Mouse (Mus musculus) right cerebral cortex, postnatal 10 days (tissue): ENCODE data around the gene Ctc1.

Experiments used
- DNase-seq, 2 experiments: peaks; one replicate each; pipeline ENCODE4 v3.0.0; 2021; ENCODE audit warnings: low spot score in 2 of 2

Gene Ctc1

DNA sequence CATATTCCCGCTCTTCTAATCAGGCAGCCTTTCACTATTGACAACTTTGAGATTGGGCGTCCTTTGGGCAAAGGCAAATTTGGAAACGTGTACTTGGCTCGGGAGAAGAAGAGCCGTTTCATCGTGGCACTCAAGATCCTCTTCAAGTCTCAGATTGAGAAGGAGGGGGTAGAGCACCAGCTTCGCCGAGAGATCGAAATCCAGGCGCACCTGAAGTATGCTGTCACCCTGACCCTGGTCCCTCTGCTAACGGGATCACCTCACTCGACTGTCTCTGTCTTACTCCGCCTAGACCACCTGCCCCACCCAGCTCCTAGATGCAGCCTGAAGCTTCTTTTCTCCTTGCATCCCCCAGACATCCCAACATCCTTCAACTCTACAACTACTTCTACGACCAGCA is 32.4 kb downstream of the Ctc1 start:
- peak in 1 of 2 experiments; percentile 14 for DNase-seq

DNA sequence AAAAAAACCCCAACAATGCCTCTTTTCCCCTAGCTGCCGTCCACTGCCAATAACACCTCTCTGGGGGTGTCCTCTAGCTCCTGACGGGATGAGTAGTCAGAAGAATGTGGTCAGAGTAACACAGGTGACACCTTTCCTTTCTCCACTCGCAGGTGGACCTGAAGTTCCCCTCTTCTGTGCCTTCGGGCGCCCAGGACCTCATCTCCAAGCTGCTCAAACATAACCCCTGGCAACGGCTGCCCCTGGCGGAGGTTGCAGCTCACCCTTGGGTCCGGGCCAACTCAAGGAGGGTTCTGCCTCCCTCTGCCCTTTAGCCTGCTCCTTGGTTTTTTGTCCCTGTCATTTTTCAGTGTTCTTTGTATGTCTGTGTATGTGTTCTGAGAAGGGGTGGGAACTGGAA is 35.0 kb downstream of the Ctc1 start:
- DNase-seq = peak in 1 of 2 experiments; percentile 23

DNA sequence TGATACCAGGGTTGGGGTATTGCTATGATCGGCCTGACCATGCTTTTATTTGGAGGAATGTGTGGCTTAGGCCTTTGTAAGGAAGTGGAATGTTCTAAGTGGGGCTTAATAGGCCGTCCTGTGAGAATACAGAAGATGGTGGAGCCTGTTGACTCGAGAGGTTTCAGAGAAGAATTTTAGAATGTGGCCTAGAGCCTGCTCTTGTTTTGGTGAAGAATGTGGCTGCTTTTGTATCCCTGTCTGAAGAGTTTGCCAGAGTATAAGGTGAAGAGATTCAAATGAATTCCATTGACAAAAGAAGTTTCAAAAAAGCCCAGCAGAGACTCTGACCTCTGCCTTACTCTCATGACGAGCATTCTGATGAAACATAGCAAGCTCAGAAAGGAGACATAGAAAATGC is 36.1 kb downstream of the Ctc1 start:
- no peak for DNase-seq

DNA sequence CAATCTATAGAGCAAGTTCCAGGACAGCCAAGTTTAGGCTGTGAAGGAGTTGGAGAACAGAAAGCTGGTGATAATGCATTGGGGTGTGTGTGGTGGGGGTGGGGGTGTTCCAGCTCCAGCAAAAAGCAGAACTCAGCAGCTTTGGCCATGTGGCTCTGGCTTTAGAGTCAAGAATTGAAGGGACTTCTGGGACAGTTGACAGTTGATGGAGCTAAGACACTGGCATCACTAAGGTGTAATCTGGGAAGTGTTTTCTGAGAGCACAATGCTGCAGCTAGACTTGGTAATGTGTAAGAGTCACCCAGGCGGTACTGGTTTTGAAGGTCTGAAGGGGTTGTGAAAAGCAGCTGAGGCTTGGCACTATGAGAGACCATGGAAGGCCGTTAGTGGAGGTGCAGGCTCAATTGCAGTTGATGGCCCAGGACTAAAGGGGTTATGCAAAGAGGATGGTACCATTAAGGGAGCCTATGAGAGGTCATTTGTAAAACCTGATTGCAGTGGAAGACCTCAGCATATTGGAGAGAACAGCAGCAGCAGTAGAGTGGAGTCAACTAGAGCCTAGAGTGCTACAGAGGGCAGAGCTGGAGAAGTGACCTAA is 37.2 kb downstream of the Ctc1 start:
- peak in 1 of 2 experiments; percentile 11 for DNase-seq

DNA sequence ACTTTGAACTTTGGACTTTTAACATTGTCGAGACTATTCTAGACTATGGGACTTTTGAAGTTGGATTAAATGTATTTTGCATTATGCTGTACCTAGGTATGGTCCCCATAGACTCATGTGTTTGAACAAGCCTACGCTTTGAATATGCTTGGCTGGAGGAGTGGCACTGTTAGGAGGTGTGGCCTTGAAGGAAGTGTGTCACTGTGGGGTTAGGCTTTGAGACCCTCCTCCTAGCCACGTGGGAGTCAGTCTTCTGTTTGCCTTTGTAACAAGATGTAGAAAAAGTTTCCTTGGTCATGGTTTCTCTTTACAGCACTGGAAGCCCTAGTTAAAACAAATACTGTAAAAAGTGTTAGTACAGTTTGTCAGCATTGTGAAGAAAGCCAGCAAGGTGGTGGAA is 38.1 kb downstream of the Ctc1 start:
- no peak for DNase-seq

DNA sequence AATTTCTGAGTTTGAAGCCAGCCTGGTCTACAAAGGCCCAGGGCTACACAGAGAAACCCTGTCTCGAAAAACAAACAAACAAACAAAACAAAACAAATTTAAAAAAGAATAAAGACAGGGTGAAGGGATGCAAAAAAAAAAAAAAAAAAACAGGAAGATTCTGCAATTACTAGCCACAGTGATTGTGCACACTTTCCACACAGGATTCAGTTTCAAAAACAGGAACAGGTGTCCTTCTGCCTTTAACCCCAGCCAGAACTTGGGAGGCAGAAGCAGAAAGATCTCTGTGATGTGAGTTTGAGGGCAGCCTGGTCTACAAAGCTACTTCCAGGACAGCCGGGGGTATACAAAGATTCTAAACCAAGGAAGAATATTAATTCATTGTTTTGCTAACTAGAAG is 42.6 kb downstream of the Ctc1 start:
- no peak for DNase-seq

DNA sequence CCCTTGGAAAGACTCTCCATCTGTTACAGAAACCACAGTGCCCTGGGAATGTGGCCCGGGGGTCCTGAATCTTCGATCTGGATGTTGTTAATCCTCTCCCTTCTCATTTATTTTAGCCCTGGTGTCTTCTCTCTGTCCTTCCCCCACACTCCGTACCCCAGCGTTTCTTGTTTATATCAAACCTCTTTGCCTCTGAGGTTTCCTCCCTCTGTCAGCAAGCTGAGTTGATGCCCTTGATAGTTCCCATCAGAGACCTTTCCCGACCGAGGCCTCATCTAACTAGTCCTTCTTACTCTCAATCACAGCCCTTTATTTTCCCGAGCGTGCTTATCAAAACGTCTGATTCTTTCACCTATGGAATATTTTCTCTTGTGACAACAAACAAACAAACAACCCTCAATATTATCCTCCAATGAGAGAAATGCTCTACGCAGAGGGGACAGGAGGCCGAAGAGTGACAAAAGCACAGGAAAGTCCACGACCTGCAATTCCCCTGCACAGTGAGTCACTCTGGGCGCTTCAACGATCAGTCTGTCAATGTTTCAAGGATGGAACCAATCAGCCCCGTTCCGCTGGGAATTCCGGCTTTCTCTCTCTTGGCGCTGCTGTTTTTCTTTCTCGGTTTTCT is 43.1 kb downstream of the Ctc1 start:
- no peak for DNase-seq

DNA sequence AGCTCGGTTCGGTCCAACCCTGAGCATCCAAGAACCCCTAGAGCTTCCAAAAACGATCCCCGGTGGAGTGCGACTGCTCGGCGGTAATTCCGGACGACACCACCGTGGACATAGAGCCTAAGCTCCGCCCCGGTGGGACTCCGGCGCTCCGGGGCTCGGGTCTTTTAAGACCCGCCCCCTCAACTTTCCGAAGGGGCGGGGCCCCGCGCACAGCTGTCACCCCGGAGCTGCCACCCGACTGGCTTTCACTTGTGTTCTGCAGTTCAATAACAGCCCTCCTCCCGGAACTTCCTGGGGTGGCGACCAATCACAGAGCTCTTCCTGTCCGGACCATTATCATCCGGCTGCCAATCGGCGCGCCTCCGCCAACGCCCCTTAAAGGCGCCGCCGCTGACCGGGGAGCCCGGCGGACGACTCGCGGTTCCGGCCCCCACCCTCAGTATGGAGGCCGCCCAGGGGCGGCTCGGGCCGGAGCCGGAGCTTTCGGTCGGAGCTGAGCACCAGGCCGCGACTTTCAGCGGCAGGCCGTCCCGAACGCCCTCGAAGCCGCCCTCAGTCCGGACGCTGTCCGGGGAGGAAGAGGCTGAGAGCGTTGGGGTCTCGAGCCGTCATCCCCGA is 43.8 kb downstream of the Ctc1 start, which contains the start of gene Borcs6:
Gene Borcs6 (plus strand): TSS at position 361 of the 618 bp plus-strand sequence.
- DNase-seq = peak; percentile 98 to 99

DNA sequence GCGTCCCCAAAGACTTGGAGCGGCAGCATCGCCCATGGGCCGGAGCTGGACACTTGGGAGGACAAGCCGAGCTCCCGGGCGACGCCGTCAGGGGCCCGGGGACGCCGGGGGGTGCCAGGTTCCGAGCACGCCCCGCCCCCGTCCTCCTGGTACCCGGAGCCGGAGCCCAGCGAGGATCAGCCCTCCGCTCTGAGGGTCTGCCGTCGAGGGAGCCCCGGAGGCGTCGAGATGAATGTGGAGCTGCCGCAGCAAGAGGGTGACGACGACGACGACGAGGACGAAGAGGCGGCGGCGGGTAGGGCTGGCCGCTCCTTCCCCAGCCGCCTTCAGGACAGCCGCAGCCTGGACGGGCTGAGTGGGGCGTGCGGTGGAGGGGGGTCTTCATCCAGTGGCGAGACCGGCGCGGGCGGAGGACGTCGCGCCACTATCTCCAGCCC is 44.3 kb downstream of the Ctc1 start:
- peak in 1 of 2 experiments; percentile 68 for DNase-seq

DNA sequence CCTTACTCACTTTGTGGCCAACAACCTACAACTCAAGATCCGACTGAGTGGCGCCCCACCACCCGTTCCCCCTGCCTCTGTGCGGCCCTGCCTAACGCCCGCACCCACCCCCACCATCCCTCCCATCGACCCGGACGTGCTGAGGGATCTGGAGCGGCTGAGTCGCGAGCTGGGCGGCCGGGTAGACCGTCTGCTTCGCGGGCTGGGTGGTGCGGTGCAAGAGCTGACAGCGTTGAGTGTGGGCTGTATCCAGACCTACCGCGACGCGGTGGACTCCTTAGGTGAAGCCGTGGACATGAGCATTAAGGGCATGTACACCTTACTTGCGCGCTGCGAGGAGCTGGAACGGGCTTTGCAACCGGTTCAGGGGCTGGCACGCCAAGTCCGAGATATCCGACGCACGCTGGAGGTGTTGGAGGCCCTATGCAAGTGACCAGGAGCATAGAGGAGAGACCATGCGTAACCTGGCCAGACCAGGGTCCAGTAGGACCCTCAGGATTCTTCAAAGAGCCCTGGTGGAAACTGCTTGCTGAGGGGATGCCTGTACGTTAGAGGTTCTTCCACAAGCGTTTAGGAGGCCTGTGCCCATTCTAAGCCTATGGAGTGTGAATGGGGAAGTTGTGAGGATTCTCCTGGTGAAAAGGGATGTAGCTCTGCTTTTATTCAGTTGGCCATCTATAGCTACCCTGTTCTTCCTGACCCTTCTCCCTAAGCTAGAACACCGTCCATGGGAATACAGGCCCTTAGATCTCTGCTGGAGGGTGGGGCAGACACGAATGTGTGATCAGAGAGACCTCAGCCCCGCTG is 44.9 kb downstream of the Ctc1 start:
- peak in 1 of 2 experiments; percentile 59 for DNase-seq

DNA sequence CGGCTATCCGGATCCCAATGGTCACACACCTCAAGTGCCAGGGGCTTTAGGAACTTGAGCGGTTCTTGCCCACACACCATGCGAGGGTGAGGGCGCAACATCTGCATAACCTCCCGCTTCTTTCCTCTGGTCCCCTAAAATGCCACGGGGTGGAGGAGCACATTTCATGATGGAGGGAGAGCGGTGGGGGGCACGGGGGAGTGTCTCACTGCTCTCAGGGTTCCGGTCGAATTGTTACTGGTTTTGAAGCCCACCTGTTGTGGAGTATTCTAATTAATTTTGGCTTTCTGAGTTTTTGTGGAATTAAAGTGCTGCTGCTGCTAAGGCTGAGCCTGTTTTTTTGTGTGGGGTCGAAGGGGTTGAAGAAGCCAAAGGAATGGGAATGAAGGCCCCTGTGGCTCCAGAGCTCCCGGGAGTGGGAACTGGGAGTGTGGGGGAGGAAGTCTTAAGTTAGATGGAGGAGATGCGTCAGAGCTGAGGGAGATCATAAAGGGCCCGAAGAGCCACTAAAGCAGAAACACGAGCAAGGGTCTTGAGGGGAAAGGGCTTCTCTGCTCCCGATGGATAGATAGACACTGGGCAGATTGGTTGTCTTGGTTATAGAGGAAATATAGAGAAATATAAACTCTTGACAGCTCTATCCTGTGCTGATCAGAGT is 45.7 kb downstream of the Ctc1 start:
- peak in 1 of 2 experiments; percentile 48 for DNase-seq

DNA sequence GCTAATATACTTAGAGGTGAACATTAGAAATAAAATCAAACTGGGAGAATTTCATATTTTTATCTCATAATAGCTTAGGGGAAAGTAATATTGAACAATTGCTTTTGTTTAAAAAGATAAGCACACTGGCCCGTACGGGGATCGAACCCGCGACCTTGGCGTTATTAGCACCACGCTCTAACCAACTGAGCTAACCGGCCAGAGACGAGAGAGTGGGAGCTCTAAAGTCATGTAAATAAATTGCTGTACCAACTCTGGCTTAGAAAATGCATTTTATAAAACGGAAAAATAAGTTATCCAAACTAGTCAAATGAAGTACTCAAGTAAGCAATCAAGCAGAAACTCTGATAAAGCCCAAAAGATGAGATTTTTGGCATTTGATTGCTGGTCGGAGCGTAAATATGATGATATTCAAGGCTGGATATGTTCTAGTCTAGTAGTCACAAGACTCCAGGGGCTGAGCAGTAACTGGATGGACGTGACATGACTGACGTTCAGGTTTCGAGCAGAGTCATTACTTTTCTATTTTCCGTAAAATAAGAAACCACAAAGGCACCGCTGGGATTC is 46.6 kb downstream of the Ctc1 start:
- peak; percentile 82 to 90 for DNase-seq

DNA sequence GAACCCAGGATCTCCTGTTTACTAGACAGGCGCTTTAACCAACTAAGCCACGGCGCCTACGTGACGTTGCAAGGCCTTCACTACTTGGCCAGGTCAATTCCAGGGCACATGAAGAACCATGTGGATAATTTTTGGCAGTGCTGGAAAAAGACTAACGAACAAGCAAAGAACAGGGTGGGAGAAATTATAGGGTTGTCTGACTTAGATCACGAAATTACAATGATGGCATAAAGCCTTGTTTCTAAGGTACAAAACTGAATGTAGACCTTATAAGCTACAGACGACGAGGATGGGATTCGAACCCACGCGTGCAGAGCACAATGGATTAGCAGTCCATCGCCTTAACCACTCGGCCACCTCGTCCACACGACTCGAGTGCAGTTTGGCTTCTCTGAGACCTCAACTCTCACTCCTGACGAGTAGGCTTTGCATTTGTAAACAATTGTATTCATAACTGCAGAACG is 47.1 kb downstream of the Ctc1 start:
- peak; percentile 94 for DNase-seq

DNA sequence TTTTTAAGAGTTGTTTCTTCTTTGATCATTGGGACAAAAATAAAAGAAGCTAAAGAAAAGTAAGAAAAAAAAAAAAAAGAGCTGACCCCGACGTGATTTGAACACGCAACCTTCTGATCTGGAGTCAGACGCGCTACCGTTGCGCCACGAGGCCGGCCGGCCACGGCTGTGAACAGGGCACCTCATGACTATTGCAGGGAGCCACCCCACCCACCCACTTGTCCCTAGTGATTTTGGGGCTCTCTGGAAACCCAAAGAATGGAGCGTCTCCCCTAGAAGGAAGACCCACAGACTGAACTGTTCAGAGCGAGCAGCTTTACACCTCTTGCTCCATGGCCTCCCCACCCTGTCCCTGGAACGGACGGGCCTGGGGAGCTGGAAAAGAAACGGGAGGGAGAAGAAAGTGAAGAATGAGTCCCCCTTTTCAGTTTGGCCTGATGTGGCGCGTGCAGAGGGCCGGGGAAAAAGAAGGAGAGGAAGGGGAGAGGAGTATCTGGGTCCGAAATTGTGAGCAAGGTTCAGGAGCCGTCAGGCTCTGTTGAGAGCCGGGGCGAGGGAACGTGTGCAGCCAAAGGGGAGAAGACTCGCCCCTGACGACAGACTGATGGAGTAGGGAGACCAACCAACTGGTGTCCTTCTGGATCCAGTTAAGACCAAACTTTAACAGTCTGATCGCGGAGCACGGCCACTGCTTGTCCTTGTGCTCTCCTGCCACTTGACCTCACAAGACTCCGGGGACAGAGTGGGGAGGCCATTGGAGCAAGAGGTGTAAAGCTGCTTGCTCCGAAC is 47.9 kb downstream of the Ctc1 start:
- DNase-seq = peak; percentile 59 to 85

DNA sequence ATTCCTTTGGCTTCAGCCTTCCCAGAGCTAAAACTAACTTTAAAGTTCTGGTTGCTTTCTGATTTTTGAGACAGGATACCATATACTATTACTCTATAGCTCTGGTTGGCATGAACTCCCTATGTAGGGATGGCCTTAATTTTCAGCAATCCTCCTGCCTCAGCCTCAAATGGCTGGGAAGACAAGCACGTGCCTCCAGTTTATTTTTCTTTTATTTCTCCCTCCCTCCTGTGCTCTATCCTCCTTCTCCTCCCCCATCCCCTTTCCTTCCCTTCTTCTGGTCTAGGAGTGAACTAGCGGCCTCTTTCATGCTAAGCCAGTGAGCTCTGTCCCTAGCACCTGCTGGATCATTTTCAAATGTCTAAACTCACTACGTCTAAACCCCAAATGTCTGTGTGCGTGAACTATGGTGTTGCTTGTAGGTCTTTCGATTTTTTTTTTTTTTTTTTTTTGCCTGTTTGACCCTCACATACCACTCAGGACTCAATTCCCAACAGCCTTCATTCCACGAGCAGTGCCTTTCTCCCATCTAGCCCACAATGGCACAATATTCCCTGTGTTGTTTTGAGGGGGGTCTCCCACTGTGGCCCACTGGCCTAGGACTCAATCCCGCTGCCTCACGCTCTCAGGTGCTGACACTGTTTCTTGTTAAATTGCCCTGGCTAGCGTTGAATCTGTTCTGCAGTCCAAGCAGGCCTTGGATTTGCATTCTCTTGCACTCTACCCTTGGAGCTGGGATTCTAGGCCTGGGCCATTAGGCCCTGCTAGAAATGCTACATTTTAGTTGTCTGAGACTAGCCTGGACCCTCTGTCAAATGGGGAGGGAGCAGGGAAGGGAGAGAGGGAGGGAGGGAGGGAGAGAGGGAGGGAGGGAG is 48.8 kb downstream of the Ctc1 start:
- DNase-seq = no peak

DNA sequence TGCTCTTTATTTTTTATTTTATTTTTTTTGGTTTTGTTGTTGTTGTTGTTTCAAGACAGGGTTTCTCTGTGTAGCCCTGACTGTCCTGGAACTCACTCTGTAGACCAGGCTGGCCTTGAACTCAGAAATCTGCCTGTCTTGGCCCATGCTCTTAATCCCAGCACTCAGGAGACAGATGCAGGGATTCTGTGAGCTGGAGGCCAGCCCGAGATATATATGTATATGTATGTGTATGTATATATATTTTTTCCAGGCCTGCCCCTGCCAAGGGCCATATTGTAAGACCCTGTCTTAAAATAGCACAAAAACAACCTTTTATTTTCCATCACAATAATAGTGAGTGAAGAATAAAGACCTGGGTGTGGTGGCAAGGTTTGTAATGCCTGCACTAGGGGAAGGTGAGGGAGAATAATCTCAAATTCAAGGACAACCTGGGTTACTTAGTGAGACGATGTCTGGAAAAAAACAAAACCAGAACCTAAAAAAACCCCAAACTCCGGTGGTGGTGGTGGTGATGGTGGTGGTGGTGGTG is 49.7 kb downstream of the Ctc1 start:
- DNase-seq = no peak

DNA sequence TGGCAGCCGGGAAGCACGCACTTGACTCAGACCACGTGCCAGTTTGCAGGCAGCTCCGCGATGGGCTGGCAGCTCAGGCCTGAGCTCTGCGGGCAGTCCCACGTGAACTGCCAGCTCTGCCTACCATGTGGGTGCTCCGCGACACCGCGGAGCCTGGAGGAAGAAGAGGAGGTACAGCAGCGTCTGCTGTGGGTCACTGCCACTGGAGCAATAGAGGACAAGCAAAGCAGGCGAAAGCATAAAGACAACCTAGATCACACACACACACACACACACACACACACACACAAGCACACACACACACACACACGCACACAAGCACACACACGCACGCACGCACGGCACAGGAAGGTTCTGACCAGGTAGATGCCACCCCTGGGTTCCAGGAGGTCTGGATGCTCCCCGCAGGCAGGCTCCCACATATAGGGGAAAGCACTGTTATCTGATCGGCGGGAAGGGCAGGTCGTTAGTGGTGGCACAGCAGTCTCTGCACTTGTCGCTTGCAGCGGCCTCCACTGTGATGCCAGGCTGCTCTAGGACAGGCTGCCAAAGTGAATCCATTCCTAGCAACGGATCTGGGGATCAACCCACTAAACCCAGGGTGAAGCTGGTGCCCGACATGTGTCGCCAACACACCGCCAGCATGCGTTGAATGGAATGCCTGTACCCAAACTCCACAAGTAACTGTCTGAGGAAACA is 50.6 kb downstream of the Ctc1 start:
- DNase-seq = peak; percentile 69 to 81

DNA sequence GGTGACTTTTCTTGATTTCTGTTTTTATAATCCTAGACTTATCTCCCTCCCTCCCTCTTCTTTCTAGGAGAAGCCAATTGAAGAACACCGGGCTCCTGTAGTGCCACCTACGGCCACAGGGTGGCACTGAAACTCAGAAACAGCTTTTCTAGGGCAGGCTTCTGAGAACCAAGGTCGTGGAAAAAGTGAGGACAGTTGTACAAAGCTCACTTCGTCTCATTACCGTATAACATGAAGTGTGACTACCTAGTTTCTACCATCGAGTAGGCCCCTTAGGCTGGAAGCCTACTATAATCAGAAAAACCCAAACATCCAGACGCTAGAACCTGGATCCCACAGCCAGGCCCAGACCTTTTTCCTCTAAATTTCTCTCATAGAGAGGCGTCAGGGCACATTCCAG is 51.2 kb downstream of the Ctc1 start:
- DNase-seq = peak; percentile 89 to 93

DNA sequence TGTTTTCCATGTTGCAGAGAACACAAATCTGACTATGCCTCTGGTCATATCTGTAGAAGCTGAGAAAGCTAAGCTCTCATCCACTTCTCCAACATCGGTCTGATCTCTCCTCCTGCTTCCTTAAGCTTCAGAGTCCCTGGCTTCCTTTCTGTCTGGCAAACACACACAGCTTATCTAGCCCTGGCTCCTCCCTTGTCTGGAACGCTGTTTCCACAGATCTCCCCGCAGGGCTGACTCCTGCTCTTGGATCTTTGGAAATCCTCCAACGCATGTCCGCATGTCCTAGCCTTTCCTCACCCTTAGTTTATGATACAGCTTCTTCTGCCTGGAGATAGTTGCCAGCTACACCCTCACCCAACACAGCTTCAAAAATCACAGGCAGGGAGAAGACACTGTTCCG is 51.9 kb downstream of the Ctc1 start:
- DNase-seq = no peak
